Mouse (Mus musculus): ENCODE results near the gene Cckbr. TPM values are rescaled to one million over a fixed set of nuclear protein-coding genes. Genes with fewer than 3 reads are reported as not detected.

Gene Cckbr
- polyA plus RNA-seq, 1 experiment from 2014 or later: 3.8 TPM

- H3K9ac ChIP-seq: no peak overlapping the region
- DNase-seq (ENCODE audit: low spot score) (no peak), ATAC-seq (ENCODE audit: low FRiP score) (no peak)
- H3K36me3 ChIP-seq (replicated peaks; ENCODE audit: control insufficient read depth, insufficient read depth): no peaks in the 10 kb centered on the region
- no peak overlapping the region for H3K27ac ChIP-seq
- H3K4me3 ChIP-seq (replicated peaks; ENCODE audit: low read length): no peak overlapping the region
- 83% methylated on average over 1 of the region's 1 CpGs for WGBS
- H3K4me1 ChIP-seq (replicated peaks; ENCODE audit: control insufficient read depth, insufficient read depth, low read length): no peaks in the 10 kb centered on the region
- H3K27me3 ChIP-seq (ENCODE audit: control insufficient read depth, insufficient read depth, low read length): no peaks in the 10 kb centered on the region
- H3K9me3 ChIP-seq (ENCODE audit: control insufficient read depth, low read length): no peaks in the 10 kb centered on the region
- H3K4me2 ChIP-seq (replicated peaks): no peak overlapping the region
Observed at GRCm38 (mm10) chr7:105499676-105500075, 74.1 kb downstream of the Cckbr start.

- Histone ChIP-seq H3K9ac (no peak overlapping the region), H3K36me3 (replicated peaks; ENCODE audit: control insufficient read depth, insufficient read depth) (no peaks in the 10 kb centered on the region), H3K4me2 (replicated peaks) (no peak overlapping the region), H3K4me3 (replicated peaks; ENCODE audit: low read length) (no peak overlapping the region), H3K4me1 (replicated peaks; ENCODE audit: control insufficient read depth, insufficient read depth, low read length) (no peaks in the 10 kb centered on the region), H3K9me3 (ENCODE audit: control insufficient read depth, low read length) (no peaks in the 10 kb centered on the region), H3K27ac (no peak overlapping the region), H3K27me3 (ENCODE audit: control insufficient read depth, insufficient read depth, low read length) (no peaks in the 10 kb centered on the region)
- ATAC-seq (ENCODE audit: low FRiP score) (no peak), DNase-seq (ENCODE audit: low spot score) (no peak)
- WGBS: 93% methylated on average over 4 of the region's 4 CpGs
Observed at GRCm38 (mm10) chr7:105501984-105502383, 76.5 kb downstream of the Cckbr start.

- Histone ChIP-seq H3K27ac (no peak overlapping the region), H3K36me3 (replicated peaks; ENCODE audit: control insufficient read depth, insufficient read depth) (no peaks in the 10 kb centered on the region), H3K9me3 (ENCODE audit: control insufficient read depth, low read length) (no peaks in the 10 kb centered on the region), H3K9ac (no peak overlapping the region), H3K4me3 (replicated peaks; ENCODE audit: low read length) (no peak overlapping the region), H3K4me1 (replicated peaks; ENCODE audit: control insufficient read depth, insufficient read depth, low read length) (no peaks in the 10 kb centered on the region), H3K27me3 (ENCODE audit: control insufficient read depth, insufficient read depth, low read length) (no peaks in the 10 kb centered on the region), H3K4me2 (replicated peaks) (no peak overlapping the region)
- DNase-seq (ENCODE audit: low spot score) (no peak), ATAC-seq (ENCODE audit: low FRiP score) (no peak)
- 76% methylated on average over 4 of the region's 4 CpGs for WGBS
Observed at GRCm38 (mm10) chr7:105507257-105507656, 81.7 kb downstream of the Cckbr start.

- no peak overlapping the region for H3K27ac ChIP-seq
- no peak overlapping the region for H3K4me3 ChIP-seq (replicated peaks; ENCODE audit: low read length)
- ATAC-seq (ENCODE audit: low FRiP score) (no peak), DNase-seq (ENCODE audit: low spot score) (no peak)
- H3K27me3 ChIP-seq (ENCODE audit: control insufficient read depth, insufficient read depth, low read length): no peaks in the 10 kb centered on the region
- H3K4me2 ChIP-seq (replicated peaks): no peak overlapping the region
- no peaks in the 10 kb centered on the region for H3K36me3 ChIP-seq (replicated peaks; ENCODE audit: control insufficient read depth, insufficient read depth)
- H3K9me3 ChIP-seq (ENCODE audit: control insufficient read depth, low read length): no peaks in the 10 kb centered on the region
- H3K4me1 ChIP-seq (replicated peaks; ENCODE audit: control insufficient read depth, insufficient read depth, low read length): peaks cover 17% of the 10 kb centered on the region
- H3K9ac ChIP-seq: no peak overlapping the region
- WGBS: 85% methylated on average over 5 of the region's 5 CpGs
Observed at GRCm38 (mm10) chr7:105510143-105510542, 84.6 kb downstream of the Cckbr start.

DNA sequence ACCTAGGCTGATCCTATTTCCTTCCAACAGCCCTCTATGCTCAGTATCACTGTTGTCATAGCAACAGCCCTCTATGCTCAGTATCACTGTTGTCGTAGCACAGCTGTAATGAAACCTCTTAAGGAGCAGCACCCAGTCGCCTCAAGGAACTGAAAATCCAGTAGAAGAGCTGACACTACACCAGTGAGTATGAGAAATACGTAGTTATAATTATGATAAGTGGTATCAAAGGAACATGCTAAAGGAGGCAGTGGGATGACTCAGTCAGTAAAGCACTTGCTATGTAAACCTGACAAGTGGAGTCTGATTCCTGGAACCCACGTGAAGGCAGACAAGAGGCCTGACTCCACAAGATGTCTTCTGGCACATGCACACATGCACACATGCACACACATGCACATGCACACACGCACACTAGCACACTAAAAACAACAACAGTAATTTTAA, 88.3 kb downstream of the Cckbr start:
- Histone ChIP-seq H3K27ac (peak overlapping the region; percentile 70), H3K4me1 (replicated peaks; ENCODE audit: control insufficient read depth, insufficient read depth, low read length) (peaks cover 18% of the 10 kb centered on the region), H3K4me2 (replicated peaks) (no peak overlapping the region), H3K4me3 (replicated peaks; ENCODE audit: low read length) (no peak overlapping the region), H3K36me3 (replicated peaks; ENCODE audit: control insufficient read depth, insufficient read depth) (no peaks in the 10 kb centered on the region), H3K9me3 (ENCODE audit: control insufficient read depth, low read length) (no peaks in the 10 kb centered on the region), H3K27me3 (ENCODE audit: control insufficient read depth, insufficient read depth, low read length) (no peaks in the 10 kb centered on the region), H3K9ac (no peak overlapping the region)
- DNase-seq (ENCODE audit: low spot score) (peak; percentile 59), ATAC-seq (ENCODE audit: low FRiP score) (peak; percentile 80)
- WGBS: 40% methylated on average over 5 of the region's 5 CpGs

GRCm38 (mm10) chr7:105514561-105514960, 89.0 kb downstream of the Cckbr start:
- peak; percentile 33 for DNase-seq (ENCODE audit: low spot score)
- H3K9me3 ChIP-seq (ENCODE audit: control insufficient read depth, low read length): no peaks in the 10 kb centered on the region
- 45% methylated on average over 5 of the region's 5 CpGs for WGBS
- no peak overlapping the region for H3K4me2 ChIP-seq (replicated peaks)
- no peak overlapping the region for H3K4me3 ChIP-seq (replicated peaks; ENCODE audit: low read length)
- ATAC-seq (ENCODE audit: low FRiP score): peak; percentile 21
- no peaks in the 10 kb centered on the region for H3K27me3 ChIP-seq (ENCODE audit: control insufficient read depth, insufficient read depth, low read length)
- no peak overlapping the region for H3K9ac ChIP-seq
- H3K4me1 ChIP-seq (replicated peaks; ENCODE audit: control insufficient read depth, insufficient read depth, low read length): peaks cover 18% of the 10 kb centered on the region
- no peaks in the 10 kb centered on the region for H3K36me3 ChIP-seq (replicated peaks; ENCODE audit: control insufficient read depth, insufficient read depth)
- H3K27ac ChIP-seq: no peak overlapping the region

- no peaks in the 10 kb centered on the region for H3K9me3 ChIP-seq (ENCODE audit: control insufficient read depth, low read length)
- H3K4me1 ChIP-seq (replicated peaks; ENCODE audit: control insufficient read depth, insufficient read depth, low read length): peaks cover 18% of the 10 kb centered on the region
- no peaks in the 10 kb centered on the region for H3K27me3 ChIP-seq (ENCODE audit: control insufficient read depth, insufficient read depth, low read length)
- no peak overlapping the region for H3K4me3 ChIP-seq (replicated peaks; ENCODE audit: low read length)
- ATAC-seq (ENCODE audit: low FRiP score) (peak; percentile 40), DNase-seq (ENCODE audit: low spot score) (peak; percentile 81)
- no peak overlapping the region for H3K27ac ChIP-seq
- H3K4me2 ChIP-seq (replicated peaks): no peak overlapping the region
- no peak overlapping the region for H3K9ac ChIP-seq
- 11% methylated on average over 5 of the region's 5 CpGs for WGBS
- no peaks in the 10 kb centered on the region for H3K36me3 ChIP-seq (replicated peaks; ENCODE audit: control insufficient read depth, insufficient read depth)
Observed at GRCm38 (mm10) chr7:105515178-105515577, 89.6 kb downstream of the Cckbr start.

- ATAC-seq (ENCODE audit: low FRiP score) (no peak), DNase-seq (ENCODE audit: low spot score) (no peak)
- no peak overlapping the region for H3K4me3 ChIP-seq (replicated peaks; ENCODE audit: low read length)
- H3K27ac ChIP-seq: no peak overlapping the region
- H3K9me3 ChIP-seq (ENCODE audit: control insufficient read depth, low read length): no peaks in the 10 kb centered on the region
- WGBS: 39% methylated on average over 9 of the region's 9 CpGs
- H3K4me2 ChIP-seq (replicated peaks): no peak overlapping the region
- H3K4me1 ChIP-seq (replicated peaks; ENCODE audit: control insufficient read depth, insufficient read depth, low read length): peaks cover 18% of the 10 kb centered on the region
- H3K27me3 ChIP-seq (ENCODE audit: control insufficient read depth, insufficient read depth, low read length): no peaks in the 10 kb centered on the region
- no peaks in the 10 kb centered on the region for H3K36me3 ChIP-seq (replicated peaks; ENCODE audit: control insufficient read depth, insufficient read depth)
- no peak overlapping the region for H3K9ac ChIP-seq
Observed at GRCm38 (mm10) chr7:105516669-105517360, 91.3 kb downstream of the Cckbr start.

- no peaks in the 10 kb centered on the region for H3K9me3 ChIP-seq (ENCODE audit: control insufficient read depth, low read length)
- peaks cover 8% of the 10 kb centered on the region for H3K4me1 ChIP-seq (replicated peaks; ENCODE audit: control insufficient read depth, insufficient read depth, low read length)
- ATAC-seq (ENCODE audit: low FRiP score) (no peak), DNase-seq (ENCODE audit: low spot score) (no peak)
- no peaks in the 10 kb centered on the region for H3K27me3 ChIP-seq (ENCODE audit: control insufficient read depth, insufficient read depth, low read length)
- 75% methylated on average over 11 of the region's 11 CpGs for WGBS
- no peak overlapping the region for H3K27ac ChIP-seq
- H3K4me2 ChIP-seq (replicated peaks): no peak overlapping the region
- no peaks in the 10 kb centered on the region for H3K36me3 ChIP-seq (replicated peaks; ENCODE audit: control insufficient read depth, insufficient read depth)
- no peak overlapping the region for H3K4me3 ChIP-seq (replicated peaks; ENCODE audit: low read length)
- H3K9ac ChIP-seq: no peak overlapping the region
Observed at GRCm38 (mm10) chr7:105519336-105519735, 93.8 kb downstream of the Cckbr start.

- Histone ChIP-seq H3K4me2 (replicated peaks) (no peak overlapping the region), H3K9ac (no peak overlapping the region), H3K4me1 (replicated peaks; ENCODE audit: control insufficient read depth, insufficient read depth, low read length) (peaks cover 4% of the 10 kb centered on the region; the same call in 1 of the 2 replicates), H3K9me3 (ENCODE audit: control insufficient read depth, low read length) (no peaks in the 10 kb centered on the region), H3K27ac (no peak overlapping the region), H3K36me3 (replicated peaks; ENCODE audit: control insufficient read depth, insufficient read depth) (no peaks in the 10 kb centered on the region), H3K27me3 (ENCODE audit: control insufficient read depth, insufficient read depth, low read length) (no peaks in the 10 kb centered on the region), H3K4me3 (replicated peaks; ENCODE audit: low read length) (no peak overlapping the region)
- 84% methylated on average over 2 of the region's 2 CpGs for WGBS
- ATAC-seq (ENCODE audit: low FRiP score) (no peak), DNase-seq (ENCODE audit: low spot score) (no peak)
Observed at GRCm38 (mm10) chr7:105519771-105520170, 94.2 kb downstream of the Cckbr start.
